Mouse (Mus musculus) heart, adult 2 months (tissue): ENCODE measurements at regions not wholly inside any gene's neighbourhood (a gene's known extent, or its start where the extent isn't known, plus 50 kb on each side); places are given as distances from the start of the nearest gene placed in this dataset.

Experiments used
- CTCF ChIP-seq: fragments of 200-600 bp; IDR thresholded peaks from 2 replicates; pipeline ENCODE4 v1.8.1; 2022; ENCODE audit warnings: antibody characterized with exemption, mild to moderate bottlenecking, moderate library complexity
- EP300 ChIP-seq: fragments of 200-500 bp; IDR thresholded peaks from 2 replicates; pipeline ENCODE4 v1.6.1; 2011; ENCODE audit warnings: low read depth, low read length, control low read depth; ENCODE audit not compliant: insufficient read depth

DNA sequence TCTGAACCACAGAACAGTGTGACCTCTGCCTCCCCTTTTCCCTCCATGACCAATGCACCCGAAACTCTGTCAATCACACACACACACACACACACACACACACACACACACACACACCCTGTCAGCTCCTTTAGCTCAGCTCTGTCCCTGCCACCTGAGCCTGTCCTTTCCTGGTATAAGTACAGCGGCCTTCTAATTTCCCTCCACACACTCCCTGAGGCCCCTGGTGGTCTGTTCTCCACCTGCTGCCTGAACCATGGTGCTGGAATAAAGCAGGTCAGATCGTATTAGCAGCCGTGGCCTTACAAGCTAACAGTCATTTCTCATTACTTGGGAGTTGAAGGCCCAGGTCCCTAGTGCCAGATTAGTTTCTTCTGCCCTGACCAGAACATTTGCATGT, 132.8 kb upstream of the Tle3 start:
- TF ChIP-seq EP300 (no peak), CTCF (no peak)
